Mouse (Mus musculus) granulocyte monocyte progenitor cell, adult 5-6 weeks (primary cell): ENCODE data around the gene Smyd3. TPM values are rescaled to one million over a fixed set of nuclear protein-coding genes. Genes with fewer than 3 reads are reported as not detected.

Source experiments
- ATAC-seq: replicated peaks from 2 replicates; pipeline ENCODE4 v1.8.0; 2016; ENCODE audit warnings: mild to moderate bottlenecking, moderate TSS enrichment, inconsistent platforms; ENCODE audit not compliant: poor library complexity, severe bottlenecking
- total RNA-seq, 2 experiments: library from RNA; stranded (forward) in 1 of 2; stranded (reverse) in 1 of 2; fragments of 200-712, 200-1000 nt in 1 of 2; fragments of >200 nt in 1 of 2; fragmentation: Nextera tagmentation in 1 of 2; gene quantifications; 2 replicates each; pipeline ENCODE4 v1.2.3; 2014 to 2017

Gene Smyd3
- total RNA-seq, 2 experiments from 2014 or later = 30.2 to 34.9 TPM

GRCm38 (mm10) chr1:179398639-179399038 lies 119.2 kb downstream of the Smyd3 start:
- ATAC-seq = no peak

DNA sequence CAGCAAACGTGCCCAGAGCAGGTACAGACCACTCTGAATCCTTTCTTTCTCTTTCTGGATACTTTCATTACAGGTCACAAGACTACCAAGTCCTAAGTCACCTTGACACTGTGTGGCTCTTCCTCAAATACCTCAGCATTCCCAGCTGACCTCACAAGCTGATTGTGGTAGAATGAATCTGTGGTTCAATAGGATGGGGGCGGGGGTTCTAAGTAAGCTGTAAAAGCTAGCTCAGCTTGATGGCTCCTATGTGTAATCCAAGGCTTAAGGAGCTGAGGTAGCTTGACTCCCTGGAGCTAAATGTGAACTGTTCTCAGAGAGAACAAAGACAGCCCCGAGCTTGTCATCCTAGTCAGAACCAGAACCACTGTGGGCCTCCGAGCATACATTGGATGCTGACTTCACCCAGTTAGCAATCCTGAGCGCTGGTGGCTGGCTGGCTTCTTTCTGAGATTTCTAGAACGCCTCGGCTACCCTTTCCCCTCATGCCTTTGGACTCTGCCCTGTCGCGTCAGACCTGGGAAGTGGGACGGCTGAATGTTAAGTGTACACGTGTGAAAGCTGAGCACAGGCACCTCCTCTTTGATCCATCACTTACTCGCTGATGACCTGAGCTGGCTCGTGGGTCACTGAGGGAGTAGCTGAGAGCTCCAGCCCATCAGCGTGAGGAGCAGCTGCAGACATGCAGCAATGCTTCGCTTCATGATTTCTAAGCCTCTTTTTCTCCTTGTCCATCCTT lies 131.4 kb downstream of the Smyd3 start:
- ATAC-seq = no peak

GRCm38 (mm10) chr1:179385691-179386090 lies 132.2 kb downstream of the Smyd3 start:
- no peak for ATAC-seq

- no peak for ATAC-seq
Measured at GRCm38 (mm10) chr1:179384296-179384695, 133.5 kb downstream of the Smyd3 start.

DNA sequence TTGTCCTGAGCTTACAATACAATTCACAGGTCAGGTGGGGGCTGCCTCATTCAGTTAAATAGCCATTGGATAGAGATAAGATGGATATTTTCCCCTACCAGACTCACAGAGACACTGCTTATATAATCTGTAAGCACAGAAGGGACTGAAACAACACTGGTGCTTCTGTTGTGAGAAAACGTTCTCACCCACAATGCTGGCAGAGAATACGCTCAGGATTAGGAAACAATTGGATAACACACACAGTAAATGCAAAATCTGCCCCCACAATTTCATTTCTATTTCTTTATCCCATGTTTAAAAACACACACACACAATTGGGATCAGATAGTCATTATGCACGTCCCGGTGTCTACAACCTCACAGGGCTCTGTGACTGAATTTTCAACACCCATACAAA lies 139.7 kb downstream of the Smyd3 start:
- no peak for ATAC-seq

DNA sequence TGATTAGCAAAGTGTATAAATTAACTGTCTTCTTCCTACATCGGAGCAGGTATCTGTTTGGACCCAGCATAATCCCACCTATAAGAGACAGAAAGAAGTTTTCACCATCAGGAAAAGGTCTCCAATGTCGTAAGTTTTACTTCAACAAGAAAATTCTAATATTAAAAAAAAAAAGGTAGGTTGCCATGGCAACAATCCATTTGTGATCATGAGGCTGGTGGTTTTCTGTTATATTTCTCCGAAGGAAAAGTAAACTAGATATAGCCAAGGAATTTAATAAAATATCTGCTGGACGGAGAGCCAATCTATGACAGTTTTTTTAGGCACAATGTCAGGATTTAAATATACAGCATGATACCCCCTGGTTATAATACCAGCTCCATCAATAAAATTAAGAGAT lies 142.9 kb downstream of the Smyd3 start:
- no peak for ATAC-seq

DNA sequence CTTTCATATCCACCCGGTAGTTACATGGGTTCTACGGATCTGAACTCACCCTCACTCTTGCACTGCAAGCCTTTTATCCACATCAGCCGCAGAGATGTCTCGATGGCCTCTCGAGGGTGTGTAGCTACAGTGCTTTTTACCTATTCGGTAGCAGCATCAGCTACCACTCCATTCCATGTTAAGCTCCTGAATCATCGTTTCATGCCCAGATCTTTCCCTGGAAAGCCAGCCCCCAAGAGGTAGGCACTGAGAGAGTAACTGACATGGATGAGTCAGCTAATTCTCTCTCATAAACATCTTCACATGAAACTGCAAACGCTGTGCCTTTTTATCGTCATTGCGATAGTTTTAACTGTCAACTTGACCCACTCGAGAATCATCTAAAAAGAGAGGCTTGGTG lies 143.9 kb downstream of the Smyd3 start:
- no peak for ATAC-seq

GRCm38 (mm10) chr1:179371191-179371590 lies 146.7 kb downstream of the Smyd3 start:
- ATAC-seq = no peak

DNA sequence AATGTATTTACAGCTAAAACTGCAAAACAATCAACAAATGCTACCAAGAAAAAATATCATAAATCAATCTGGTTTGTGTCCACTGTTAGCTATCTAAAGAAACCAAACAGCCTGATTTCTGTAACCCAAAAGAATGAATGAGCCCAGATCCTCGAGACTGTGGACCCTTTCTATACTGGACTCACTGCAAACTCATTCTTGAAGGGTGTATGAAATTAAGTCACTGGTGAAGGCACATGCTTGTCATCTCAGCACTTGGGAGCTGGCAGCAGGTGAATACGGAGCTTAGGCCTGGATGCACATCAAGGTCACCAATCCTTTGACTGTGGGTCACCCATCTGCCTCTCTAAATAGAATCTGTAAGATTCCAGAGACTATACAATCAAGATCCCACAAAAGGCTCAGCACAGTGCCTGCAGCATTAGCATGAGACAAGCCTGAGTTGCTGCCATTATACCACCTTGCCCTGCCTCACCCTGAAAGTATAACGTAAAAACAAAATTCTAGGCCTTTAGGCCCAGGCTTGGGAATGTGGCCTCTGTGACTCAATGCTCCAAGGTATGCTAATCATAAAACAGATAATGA lies 149.3 kb downstream of the Smyd3 start:
- no peak for ATAC-seq

DNA sequence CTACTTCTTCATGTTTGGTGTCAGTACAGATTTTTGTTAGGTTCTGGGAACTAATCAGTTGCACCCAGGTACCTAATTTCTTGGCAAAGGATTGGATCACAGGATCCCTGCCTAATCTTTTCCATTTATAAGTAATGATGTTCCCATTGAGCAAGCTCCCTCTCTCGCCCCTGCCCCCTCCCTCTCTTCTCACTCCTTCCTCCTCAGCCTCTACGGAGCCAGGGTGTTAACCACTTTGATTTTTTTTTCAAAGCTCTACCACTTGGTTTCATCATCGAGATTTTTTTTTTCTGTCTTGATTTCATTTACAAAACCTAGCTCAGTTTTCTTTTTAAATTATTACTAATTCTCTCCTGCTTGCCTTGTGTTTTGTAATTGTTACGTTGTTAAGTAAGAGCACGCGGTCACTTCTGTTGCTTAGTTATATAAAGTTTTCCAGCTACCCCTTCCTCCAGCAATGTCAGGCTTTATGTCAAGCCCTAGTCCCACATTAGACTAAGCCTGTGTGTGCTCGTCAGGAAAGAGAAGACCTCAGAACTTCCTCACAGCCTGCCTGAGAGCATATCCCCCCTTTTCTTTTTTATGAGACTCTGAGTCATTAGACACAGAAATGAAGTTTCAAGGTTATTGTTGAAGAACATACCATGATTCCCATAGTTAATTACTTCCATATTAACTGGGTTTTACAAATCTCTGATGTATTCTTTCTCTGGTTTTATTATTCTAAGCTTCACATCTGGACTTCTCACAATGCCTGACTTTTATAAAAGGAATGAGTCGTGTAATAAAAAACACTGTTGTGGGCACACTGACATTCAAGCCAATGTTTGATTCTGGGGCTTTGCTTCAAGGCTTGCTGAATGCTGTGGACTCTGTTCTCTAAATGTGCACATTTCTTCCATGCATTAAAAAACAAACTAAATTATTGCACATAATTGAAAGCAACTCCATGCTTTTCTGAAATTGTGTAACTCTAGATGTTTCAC lies 156.1 kb downstream of the Smyd3 start:
- peak; percentile 90 for ATAC-seq

DNA sequence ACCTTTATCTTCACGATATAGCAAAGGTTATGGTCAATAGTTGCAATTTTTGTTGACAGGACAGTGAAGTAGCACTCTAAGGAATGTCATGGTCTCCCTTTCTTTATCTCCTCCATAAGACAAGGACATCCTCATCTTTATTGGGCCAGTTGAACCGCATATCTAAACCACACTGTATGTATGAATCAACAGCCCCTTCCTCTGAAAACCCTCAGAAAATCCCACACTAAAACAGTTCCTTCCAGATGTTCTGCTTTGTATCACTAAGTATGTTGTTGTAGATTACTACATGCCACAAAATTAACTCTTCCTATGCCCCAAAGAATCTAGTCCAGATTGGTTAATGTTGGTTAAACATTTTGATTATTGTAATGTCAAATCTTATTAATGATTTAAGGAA lies 160.7 kb downstream of the Smyd3 start:
- 0 out of 2 replicates have a peak, but pooled peaks have one; percentile 26 for ATAC-seq

DNA sequence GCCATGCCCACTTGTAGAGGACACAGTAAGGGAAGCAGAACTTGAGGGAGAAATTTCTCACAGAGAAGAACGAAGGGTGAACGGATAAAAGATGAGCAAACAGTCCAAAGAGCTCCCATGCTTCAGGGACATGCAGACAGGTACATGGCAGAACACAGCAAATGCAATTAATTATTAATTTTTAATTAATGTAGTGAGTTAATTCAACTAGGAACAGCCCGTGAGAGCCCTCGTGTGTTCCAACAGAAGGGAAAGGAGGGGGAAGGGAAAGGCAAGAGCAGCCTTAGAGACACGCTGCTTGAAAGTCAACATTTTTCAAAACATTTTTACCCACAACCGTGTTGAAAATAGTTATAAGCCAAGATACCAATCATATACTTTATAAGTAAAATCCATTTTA lies 163.6 kb downstream of the Smyd3 start:
- ATAC-seq = no peak

DNA sequence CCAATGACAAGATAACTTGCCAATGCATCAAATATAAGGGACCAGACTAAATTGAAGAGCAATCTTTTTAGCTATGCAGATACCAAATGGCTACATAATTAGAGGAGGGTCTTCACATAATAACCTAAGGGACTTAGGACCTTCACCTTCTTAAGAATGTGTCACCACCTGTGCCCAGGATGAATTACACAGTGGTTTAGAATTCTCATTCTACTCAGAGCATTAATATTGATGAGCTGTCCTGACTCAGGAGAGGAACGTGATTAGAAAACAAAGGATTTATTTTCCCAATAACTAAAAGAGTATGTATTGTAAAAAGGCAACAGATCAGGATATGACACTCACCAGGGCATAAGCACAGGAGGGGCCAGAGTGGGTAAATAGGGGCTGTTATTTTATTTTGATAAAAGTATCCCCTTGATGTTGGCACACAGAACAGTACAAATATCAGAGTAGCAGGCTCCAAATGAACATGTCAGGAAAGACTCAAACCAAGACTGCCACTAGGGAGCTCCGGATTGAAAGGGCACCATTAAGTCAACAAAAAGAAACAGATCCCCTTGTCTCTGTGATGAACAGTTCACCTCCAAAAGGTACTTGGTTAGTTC lies 172.4 kb downstream of the Smyd3 start:
- no peak for ATAC-seq

DNA sequence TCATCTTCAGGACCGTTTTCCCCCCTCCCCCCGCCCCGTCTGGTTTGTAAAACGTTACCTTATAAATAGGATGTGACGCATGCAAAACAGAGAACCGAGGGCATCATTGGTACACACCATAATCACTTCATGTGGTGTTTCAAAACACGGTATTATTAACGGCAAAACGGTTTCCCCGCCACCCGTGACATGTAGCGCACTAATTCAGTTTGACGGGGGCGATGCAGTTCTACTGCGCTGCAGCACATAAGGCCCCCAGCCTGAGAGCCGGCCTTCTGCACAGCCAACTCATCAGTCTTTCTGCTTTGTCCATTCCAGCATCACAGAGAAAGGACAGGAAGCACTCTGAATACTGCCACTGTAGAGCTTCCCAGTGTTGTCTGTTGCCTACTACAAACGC lies 174.4 kb downstream of the Smyd3 start:
- ATAC-seq = no peak

- no peak for ATAC-seq
Measured at GRCm38 (mm10) chr1:179341589-179341988, 176.3 kb downstream of the Smyd3 start.

- ATAC-seq = no peak
Measured at GRCm38 (mm10) chr1:179339066-179339465, 178.8 kb downstream of the Smyd3 start.

GRCm38 (mm10) chr1:179337529-179337928 lies 180.3 kb downstream of the Smyd3 start:
- ATAC-seq = no peak

DNA sequence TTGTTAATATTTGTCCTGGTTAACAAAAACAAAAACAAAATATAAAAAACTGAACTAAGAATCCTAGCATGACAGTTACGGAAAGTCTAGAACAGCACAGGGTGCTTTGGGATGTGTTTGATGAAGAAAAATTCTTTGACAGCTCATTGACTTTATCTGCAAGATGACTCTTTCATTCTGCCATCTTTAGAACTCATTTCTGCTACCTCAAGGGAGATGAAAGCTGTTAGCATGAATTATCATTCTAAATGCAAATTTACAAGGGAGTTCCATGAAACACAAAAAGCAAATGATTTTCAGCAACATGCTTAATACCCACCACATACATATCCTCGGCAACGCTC lies 190.9 kb downstream of the Smyd3 start:
- ATAC-seq = no peak

DNA sequence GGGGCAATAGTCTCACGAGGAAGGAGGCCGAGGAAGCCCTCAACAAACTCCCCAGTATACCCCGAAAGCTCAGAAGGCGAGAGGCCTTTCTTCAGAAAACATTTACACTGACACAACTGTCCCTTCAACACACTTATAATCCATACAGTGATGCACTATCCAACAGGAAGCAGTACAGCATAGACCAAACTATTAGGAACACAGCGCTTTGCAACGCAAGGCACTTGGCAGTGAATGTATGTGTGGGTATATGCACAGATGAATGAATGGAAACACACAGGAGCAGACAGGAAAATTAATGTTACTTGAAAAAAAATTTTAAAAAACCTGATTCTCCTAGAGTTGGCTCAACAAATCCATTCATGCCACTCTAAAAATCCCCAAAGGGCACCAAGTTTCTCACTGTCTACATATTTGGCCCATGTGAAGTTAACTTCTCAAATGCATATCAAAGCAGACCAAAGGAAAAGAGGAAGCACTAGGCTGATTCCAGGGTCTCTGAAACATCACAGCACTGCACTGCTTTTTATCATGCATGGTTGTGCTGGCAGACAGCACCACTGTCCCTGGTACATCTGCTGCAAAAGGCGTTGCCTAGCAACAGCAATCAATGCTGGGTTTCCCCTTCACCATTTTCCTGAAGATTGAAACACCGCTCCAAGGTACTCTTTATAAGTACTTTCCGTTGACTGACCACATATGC lies 191.4 kb downstream of the Smyd3 start:
- ATAC-seq = no peak

- ATAC-seq = no peak
Measured at GRCm38 (mm10) chr1:179324271-179324670, 193.6 kb downstream of the Smyd3 start.
